Mouse (Mus musculus): ENCODE data around the gene Vmn2r90.
"Not testable (repeated sequence)": the region's sequence is repeated elsewhere in the genome, so short reads cannot be mapped to it uniquely, and the experiment has no call there.

- TF ChIP-seq CTCF (IDR thresholded peaks at IDR 0.05; ENCODE audit: extremely low read depth, insufficient read length, insufficient replicate concordance, low read depth, low read length); POLR2A (IDR thresholded peaks at IDR 0.05; ENCODE audit: low read depth, low read length): not testable (repeated sequence)
These were observed 36.4 kb downstream of the Vmn2r90 start for GRCm38 (mm10) chr17:17739936-17740335.

Measured in small intestine, adult 2 months (tissue).